Mouse (Mus musculus) heart, adult 18-20 months (tissue): ENCODE results near the gene Mmp14. TPM values are rescaled to one million over a fixed set of nuclear protein-coding genes. Genes with fewer than 3 reads are reported as not detected.

ENCODE experiments used
- DNase-seq, 2 experiments: peaks; one replicate each; pipeline ENCODE4 v3.0.0; 2021 to 2022; ENCODE audit warnings: mixed read lengths in 1 of 2
- total RNA-seq, 2 experiments: library from RNA; stranded (reverse); gene quantifications; 2 replicates each; pipeline ENCODE4 v1.2.3; 2021

The Mmp14 gene
- total RNA-seq, 2 experiments from 2014 or later: 12.4 to 15.3 TPM

DNA sequence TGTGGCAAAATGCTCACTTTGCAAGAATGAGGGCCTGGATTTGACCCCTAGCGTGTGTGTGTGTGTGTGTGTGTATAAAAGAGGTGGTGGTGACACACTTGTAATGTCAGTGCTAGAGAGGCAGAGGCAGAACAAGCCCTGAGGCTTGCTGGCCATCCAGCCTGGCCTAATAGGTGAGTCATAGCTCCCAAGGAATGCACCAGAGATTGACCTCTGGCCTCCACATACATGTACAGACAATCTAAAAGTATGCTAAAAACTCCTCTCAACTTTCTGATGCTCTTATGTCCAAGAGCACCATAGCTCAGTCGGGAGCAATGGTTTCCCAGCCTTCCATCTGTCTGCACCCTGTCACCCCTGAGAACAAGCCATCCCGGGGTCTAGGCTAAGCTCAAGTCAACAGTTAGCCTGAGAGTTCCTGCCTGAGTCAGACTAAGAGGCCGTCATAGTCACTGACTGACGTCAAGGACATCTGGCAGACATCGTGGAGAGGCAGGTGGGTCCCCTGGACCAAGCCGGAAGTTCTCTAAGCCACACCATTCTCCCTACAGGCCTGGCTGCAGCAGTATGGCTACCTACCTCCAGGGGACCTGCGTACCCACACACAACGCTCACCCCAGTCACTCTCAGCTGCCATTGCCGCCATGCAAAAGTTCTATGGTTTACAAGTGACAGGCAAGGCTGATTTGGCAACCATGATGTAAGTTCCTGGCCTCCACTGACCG, 3.9 kb downstream of the Mmp14 start:
- DNase-seq: no peak

- no peak for DNase-seq
Measured at GRCm38 (mm10) chr14:54439155-54439554, 7.7 kb downstream of the Mmp14 start.

DNA sequence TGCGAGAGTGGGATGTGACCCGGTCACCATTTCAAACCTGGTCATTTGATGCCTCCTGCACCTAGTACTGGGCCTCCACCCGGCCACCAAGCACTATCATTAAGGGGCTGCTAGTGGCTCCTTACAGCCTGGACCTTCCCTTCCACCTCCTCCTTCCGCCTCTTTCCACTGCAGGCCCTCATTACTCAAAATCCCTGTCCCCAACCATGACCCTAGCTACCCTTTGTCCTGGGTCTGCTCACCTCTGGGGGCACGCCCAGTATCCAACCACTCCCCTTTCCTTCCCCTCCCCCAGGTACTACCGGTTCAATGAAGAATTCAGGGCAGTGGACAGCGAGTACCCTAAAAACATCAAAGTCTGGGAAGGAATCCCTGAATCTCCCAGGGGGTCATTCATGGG, 8.2 kb downstream of the Mmp14 start:
- no peak for DNase-seq

- no peak for DNase-seq
Measured at GRCm38 (mm10) chr14:54440538-54440937, 9.1 kb downstream of the Mmp14 start.

DNA sequence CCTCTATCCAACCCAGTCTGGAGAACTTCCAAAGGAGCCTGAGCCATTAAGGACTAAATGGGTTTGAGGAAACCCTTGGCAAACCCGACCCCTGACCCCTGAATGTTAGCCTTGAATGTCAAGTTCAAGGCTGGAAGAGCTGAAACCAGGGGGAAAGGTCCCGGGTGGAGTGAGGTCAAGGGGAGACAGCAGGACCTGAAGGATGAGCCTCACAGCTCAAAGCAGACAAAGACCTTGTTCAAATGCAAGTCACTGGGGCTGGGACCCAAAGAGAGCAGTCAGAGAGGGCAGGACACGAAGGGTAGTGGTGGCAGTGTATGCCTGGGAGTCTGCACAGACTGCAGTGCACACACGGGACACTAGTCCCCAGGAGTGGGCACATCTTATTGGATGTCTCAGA, 10.0 kb downstream of the Mmp14 start:
- no peak for DNase-seq

DNA sequence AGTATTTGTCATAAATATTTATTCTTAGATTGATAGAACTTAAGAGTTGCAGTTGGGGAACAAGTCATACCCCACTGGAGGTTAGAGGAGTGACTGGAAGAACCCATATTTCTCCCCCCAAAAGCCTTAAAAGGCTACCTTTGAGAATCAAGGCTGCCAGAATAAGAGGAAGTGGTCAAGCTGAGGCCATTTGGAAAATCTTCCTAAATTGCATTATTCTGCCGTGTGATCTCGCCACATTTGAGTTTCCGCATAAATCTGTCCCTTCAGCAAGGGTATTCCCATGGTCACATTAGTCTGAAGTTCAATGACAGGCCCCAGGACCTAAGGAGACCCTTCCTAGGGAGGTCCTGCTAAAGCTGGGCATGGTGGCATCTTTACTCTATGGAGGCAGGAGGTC, 11.1 kb downstream of the Mmp14 start:
- no peak for DNase-seq

DNA sequence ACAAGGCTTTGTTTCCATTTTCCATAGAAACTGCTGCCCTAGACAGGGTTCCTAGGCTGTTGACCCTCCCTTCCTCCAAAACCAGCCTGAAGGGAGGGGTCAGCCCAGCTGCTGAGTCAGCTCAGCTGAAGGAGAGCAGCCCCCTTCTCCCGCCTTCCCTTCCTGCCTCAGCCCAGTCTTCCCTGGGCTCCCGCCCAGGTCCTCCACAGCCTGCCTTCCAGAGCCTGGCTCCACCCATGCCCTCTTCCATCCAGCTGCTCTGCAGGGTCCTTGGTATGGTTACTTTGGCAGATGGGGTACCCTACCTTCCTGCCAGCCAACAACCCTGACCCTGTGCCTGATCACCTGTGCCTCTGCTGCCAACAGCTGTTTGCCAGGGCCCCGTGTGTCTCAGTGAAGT, 11.8 kb downstream of the Mmp14 start:
- DNase-seq: peak; percentile 66 to 72

- peak; percentile 85 to 88 for DNase-seq
Measured at GRCm38 (mm10) chr14:54443712-54444618, 12.6 kb downstream of the Mmp14 start.

GRCm38 (mm10) chr14:54445476-54445875, 14.1 kb downstream of the Mmp14 start:
- DNase-seq: no peak

GRCm38 (mm10) chr14:54453566-54453965, 22.2 kb downstream of the Mmp14 start:
- DNase-seq: no peak

GRCm38 (mm10) chr14:54454669-54455528, 23.5 kb downstream of the Mmp14 start:
- no peak for DNase-seq

DNA sequence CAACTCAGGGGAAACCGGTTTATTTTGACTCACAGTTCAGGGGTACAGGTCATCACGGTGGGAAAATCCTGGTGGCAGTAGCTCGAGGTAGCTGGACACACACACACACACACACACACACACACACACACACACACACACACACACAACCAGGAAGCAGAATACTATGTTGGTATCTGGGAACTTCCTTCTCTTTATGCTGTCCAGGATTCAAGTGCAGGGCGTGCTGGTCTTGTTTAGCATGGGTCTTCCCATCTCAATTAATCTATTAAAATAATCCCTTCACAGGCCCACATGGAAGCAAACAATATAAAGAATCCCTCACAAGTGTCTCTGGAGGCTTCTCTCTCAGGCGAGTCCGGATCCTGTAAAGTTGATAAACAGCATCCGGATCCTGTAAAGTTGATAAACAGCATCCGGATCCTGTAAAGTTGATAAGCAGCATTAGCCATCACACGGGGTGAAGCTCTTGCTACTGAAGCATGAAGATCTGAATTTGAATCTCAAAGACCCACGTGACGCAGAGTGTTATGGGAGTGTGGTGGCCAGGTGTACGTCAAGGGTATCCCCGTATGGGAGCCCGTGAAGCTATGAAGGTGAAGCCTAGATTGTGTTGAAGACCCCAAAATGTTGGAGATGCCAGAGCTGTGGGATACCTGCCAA, 26.6 kb downstream of the Mmp14 start:
- DNase-seq: no peak

DNA sequence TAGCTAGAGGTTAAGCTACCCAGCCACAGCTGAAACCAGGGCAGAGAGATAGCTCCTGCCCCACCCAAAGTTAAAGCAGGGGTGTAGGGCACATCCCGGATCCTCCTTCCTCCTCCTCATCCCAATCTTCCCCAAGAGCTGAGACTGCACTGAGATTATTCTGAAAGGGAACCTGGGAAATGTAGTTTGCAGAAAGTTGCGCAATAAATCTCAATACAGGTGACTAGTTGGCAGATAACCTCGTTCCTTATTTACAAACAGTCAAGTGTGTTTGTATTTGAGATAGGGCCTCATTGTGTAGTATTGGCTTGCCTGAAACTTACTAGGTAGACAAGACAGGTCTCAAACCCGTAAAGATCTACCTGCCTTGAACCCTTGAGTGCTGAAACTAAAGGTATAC, 30.7 kb downstream of the Mmp14 start:
- DNase-seq: no peak

DNA sequence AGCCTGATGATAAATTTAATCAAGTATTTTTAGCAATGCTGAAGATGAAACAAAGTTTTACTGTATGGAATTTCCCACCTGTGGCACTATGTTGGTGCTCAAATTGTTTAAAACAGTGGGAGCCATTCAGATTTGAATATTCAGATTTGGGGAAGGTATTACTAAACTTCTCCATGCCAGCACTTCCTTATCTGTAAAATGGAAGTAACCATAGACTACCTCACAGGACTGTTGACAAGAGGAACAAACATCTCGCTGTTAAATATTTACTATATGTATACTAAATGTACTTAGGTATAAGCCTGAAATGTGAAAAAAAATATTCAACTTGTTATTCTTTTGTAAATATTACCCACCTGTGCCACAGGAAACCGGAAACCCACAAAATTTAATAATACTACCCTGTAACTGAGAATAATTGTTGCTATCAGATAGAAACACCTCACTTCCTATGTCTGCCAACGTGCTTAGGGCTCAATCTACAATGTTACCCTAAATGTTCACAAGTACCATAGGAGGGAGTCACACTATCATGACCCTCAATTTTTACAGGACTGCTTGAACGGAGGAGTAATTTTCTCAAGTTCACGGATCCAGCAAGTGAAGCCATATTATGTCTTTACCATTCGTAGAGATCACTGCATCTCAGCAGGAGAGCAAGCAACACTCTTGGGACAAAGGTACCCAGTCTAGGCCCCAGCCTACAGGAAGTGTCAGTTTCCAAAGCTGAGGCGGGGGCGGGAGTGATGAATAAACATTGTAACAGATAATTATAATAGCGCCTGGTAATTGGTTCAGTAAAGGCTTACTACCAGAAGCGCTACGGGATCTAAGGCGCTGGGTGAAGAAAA, 31.9 kb downstream of the Mmp14 start:
- no peak for DNase-seq

DNA sequence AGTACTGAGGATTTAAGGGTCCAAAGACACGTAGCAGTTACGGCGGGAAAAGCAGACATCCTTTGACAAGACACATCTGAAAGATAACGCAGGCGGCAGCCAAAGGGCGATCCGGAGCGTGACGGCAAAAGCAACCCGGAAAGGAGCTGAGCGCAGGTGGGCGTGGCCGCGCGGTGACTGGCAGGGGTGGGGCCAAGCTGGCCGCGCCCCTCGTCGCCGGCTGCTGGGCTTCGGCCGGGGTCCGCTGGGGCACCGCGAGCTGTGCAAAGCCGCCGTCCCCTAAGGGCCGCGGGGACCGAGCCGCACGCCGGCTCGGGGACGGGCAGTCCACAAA, 32.5 kb downstream of the Mmp14 start, which contains the start of gene Lrp10:
TSS of gene Lrp10 (plus strand) at position 179 of the 334 bp plus-strand sequence.
- DNase-seq: peak; percentile 92

GRCm38 (mm10) chr14:54464293-54465005, 33.0 kb downstream of the Mmp14 start:
- peak; percentile 72 to 75 for DNase-seq

DNA sequence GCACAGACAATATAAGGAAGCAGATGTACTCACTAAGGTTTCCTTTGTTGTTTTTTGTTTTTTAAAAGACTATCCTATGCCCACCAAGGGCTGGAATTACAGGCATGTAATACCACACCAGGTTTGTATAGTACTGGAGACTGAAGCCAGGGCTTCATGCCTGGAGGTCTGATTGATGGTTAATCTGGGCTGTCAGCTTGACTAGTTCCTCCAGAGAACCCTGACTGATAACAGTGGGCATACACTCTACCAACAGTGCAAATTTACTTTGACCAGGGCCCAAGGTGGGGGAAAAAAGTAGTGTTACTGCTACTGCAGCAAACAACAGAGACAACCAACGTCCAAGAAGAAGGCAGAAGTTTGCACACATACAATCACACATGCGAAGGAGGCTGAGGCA, 40.1 kb downstream of the Mmp14 start:
- DNase-seq: no peak

GRCm38 (mm10) chr14:54472671-54473070, 41.3 kb downstream of the Mmp14 start:
- DNase-seq: no peak

- no peak for DNase-seq
Measured at GRCm38 (mm10) chr14:54474744-54475143, 43.3 kb downstream of the Mmp14 start.
